Mouse (Mus musculus) brown adipose tissue, adult 24 weeks (tissue): Measurements from ENCODE around the gene Maff. TPM values are rescaled to one million over a fixed set of nuclear protein-coding genes. Genes with fewer than 3 reads are reported as not detected.

Experiments used
- H3K27ac ChIP-seq: fragments of 200-500 bp; replicated peaks from 2 replicates; pipeline ENCODE4 v1.5.1; 2012; ENCODE audit warnings: low read depth, mild to moderate bottlenecking, low read length
- H3K4me1 ChIP-seq: fragments of 200-500 bp; 2 replicates; pipeline ENCODE4 v1.6.1; 2012; ENCODE audit warnings: low read length, mixed read lengths; ENCODE audit not compliant: control insufficient read depth, insufficient read depth, insufficient read length
- H3K4me3 ChIP-seq: fragments of 200-500 bp; 2 replicates; pipeline ENCODE4 v1.5.1; 2012; ENCODE audit warnings: low read depth, mild to moderate bottlenecking, low read length, moderate library complexity; ENCODE audit not compliant: insufficient read depth
- polyA plus RNA-seq: library from polyadenylated mRNA; stranded (reverse); fragments of >200 nt; gene quantifications from 2 replicates; pipeline ENCODE4 v1.2.4, GENCODE M21; 2012; ENCODE audit not compliant: missing spikeins, insufficient read depth, insufficient read length

Gene Maff
- polyA plus RNA-seq, 1 experiment, result 11.4 TPM

DNA sequence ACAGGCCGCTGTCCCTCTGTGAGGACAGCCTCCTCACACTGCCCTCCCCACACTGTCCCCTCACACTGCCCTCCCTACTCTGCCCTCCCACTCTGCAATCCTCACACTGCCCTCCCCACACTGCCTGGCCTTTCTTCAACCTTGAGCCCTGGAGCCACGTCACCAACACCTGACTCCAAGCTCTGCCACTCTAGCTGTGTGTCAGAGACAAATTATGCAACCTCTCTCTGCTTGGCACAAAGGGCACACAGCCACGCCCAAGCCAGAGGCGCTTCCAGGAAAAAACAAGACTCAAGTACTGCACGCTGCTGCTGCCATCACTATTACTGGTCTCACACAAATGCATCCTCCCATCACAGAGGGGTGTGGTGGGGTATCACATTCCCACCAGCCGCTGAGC lies 44.0 kb downstream of the Maff start:
- Histone ChIP-seq H3K27ac (peak overlapping the region; percentile 85), H3K4me3 (no peak overlapping the region), H3K4me1 (peaks cover 72% of the 10 kb centered on the region)

DNA sequence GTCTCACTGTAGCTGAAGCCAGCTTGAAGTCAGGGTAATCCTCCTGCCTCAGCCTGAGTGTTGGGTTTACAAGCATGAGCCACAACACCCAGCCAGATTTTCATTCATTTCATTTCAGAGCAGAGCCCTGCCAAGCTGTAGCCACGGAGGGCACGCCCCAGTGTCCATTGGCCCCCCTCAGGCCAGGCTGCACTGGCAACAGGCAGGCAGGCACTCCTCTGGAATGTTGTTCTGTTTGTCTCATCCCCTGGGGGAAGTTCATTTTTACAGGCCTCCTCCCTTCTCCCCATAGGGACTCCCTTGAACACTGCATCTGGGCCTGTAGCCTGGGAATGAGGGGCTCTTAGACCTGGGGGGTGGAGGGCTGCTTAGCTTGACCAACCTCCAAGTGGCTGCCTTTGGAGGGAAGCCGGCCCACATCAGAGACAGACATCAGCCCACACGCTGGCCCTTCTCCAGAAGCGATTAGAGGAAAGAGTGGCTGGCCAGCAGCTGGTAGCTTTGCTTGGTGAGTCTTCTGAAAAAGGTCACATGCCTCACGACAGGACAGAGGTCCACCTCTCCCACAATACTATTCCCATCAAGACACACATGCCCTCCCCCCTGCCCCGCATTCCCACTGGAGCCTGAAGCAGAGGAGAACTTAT lies 45.1 kb downstream of the Maff start:
- peak overlapping the region; percentile 26 for H3K27ac ChIP-seq
- H3K4me3 ChIP-seq, result no peak overlapping the region
- H3K4me1 ChIP-seq, result peaks cover 72% of the 10 kb centered on the region

DNA sequence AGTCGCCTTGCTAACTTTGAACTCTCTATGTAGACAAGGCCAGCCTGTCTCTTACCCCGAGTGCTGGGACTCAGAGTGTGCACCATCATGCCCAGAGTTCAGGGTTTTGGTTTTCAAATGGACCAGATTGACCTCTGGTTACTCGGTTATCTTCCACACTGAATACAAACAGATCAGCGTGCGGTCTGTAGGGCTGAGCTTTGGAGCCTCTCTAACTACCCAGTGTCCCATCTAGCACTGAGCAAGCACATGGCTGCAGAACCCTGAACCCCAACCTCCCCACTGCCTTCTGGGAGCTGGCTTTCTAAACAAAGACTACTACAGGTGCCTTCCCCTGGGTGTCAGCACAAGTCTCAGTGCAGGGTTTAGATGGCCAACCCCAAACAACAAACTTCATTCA lies 46.1 kb downstream of the Maff start:
- H3K4me3 ChIP-seq, result no peak overlapping the region
- 0 out of 2 replicates have a peak overlapping the region, but pooled peaks have one; percentile 8 for H3K27ac ChIP-seq
- H3K4me1 ChIP-seq, result peaks cover 69% of the 10 kb centered on the region

DNA sequence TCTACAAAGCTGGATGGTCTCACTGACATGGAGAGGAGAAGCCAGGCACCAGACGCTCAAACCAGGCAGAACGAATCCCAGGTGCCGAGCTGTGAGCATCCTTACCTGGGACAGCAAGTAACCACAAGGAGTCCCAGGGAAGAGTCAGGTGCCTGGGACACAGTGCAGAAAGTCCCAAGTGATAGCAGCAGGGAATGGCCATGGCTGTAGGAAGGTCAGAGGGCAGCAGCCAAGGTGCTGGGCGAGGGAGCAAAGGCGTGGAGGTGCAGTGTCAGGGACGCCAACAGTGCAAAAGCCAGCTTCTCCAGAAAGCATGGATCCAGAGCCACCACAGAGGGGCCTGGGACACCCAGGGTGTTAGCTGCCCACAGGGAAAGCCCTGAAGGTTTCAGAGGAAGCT lies 46.7 kb downstream of the Maff start:
- Histone ChIP-seq H3K4me3 (no peak overlapping the region), H3K27ac (0 out of 2 replicates have a peak overlapping the region, but pooled peaks have one; percentile 8), H3K4me1 (peaks cover 64% of the 10 kb centered on the region)

DNA sequence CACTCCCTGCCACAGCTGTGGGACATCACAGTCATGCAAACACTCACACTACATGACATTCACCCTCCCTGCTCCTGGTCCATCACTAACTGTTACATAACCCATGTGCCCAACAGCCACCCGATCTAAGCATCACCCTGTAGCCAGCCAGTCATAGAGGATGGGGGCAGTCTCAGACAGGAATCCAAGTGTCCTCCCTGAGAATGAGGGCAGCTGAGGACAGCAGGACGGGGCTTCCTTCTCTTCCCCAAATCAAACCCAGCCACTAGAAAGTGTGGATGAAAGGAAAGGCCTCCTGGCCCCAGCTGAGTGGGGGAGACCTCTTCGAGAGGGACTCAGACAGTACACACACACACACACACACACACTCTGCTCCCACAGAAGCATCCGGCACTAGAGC lies 48.4 kb downstream of the Maff start:
- peaks cover 65% of the 10 kb centered on the region for H3K4me1 ChIP-seq
- H3K27ac ChIP-seq, result peak overlapping the region; percentile 98; the same call in 1 of the 2 replicates
- peak overlapping the region; percentile 74 for H3K4me3 ChIP-seq

DNA sequence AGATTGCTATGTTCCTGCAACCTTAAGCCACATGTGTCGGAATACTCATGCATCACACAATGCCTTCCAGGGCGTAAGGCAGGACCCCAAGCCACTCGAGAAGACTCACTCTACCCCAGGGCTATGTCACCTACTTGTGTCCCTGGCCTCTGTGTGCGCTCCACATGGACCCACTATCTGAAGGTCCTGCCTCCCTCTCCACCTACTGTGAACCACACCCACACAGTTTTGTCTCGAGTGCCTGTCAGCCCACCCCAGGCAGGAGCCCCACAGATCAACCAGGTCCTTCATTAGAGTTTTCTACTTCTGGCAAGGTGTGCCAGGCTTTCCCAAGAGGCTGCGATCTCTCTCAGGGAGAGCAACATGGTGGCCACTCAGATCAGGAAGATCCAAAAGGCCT lies 48.9 kb downstream of the Maff start:
- Histone ChIP-seq H3K4me3 (peak overlapping the region; percentile 74), H3K27ac (peak overlapping the region; percentile 98), H3K4me1 (peaks cover 65% of the 10 kb centered on the region)

DNA sequence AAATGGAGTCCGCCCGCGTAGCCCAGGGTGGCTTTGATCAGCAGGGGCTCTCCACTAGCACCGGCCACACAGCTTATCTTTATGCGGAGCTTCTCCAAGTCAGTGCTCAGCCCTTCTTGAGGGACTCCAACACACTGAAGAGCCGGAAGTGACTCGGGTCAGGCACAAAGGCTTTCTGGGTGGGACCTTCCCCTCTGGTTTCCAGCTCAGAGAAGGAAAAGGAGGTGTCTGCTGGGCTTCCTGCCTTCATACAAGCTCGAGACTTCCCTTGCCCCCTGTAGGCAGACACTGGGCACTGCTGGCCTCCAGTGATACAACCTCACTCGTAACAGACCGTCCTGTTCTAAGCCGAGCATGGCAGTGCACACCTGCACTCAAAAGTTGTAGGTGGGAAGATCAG lies 50.3 kb downstream of the Maff start:
- peak overlapping the region; percentile 98 for H3K27ac ChIP-seq
- peak overlapping the region; percentile 74 for H3K4me3 ChIP-seq
- peaks cover 63% of the 10 kb centered on the region for H3K4me1 ChIP-seq

DNA sequence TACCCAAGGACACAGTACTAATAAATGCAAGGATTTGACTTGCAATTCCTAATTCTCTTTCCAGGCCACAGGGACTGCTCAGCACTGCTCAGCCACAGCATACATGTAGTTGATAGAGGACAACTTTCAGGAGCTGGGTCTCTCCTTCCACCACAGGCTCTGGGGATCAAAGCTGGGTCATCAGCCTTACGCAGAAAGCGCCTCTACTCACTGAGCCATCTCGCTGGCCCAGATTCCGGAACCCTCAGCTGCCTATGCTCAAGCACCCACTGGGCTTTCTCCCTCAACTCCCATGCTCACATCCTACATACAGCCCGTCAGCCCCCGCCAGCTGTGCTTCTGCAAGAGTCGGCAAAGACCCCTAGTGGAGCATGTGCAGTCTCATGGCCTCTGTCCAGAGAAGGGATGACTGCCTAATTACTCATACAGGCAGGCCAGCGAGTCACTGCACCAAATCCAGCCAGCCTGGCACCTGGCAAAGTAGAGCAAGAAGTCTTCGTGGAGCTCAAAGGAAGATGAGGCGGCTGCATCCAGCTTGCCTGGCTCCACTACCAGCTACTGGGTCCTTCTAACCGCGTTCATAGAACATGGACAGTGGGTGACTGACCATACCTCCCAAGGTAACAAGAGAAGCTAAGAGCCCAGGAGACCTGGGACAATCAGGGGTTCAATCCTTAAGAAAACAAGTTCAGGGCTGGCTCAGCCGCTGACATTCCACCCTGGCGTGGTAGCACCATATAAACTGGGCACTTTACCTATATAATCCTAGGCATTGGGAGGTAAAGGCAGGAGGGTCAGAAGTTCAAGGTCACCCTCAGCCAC lies 53.0 kb downstream of the Maff start:
- peaks cover 47% of the 10 kb centered on the region for H3K4me1 ChIP-seq

DNA sequence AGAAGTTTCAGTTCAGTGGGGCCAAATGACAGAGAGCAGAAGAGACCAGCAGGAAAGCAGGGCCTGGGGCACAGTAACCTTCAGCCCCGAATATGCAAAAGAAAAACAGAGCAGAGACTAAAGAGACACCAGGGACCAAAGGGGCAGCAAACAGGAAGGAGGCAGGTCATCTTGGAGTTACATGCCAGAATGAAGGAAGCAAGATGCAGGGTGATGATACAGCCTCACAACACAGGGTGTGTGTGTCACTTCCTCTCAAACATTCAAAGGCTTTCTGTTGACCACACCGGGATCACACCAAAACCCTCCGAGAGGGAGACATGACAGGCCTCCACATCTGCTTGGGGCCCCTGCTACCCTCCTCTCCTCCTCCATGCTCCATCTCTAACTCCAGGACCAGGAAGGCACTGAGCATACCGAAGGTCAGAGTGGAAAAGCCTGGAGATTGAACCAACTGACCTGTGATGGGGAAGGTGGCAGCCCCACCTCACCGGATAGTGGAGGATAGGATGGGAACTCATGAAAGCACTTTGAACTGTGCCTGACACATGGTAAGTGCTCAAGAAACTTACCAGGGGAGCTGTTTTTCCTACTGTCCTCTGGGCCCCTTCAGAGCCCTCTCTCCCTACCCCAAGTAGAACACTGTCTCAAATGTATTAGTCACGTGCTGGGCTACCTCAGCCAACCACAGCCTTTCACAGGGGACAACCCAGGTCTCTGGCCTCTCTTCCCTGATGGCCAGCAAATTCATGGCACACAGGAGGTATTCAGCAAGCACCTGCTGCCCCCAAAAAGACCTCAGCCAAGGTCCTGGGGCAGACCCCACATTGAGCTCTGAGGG lies 53.9 kb downstream of the Maff start:
- Histone ChIP-seq H3K4me1 (peaks cover 42% of the 10 kb centered on the region), H3K4me3 (peak overlapping the region; percentile 43), H3K27ac (peak overlapping the region; percentile 89)

More for the DNA sequence above, 53.0 kb downstream of the Maff start:
- peak overlapping the region; percentile 89 for H3K27ac ChIP-seq
- peak overlapping the region; percentile 43 for H3K4me3 ChIP-seq

DNA sequence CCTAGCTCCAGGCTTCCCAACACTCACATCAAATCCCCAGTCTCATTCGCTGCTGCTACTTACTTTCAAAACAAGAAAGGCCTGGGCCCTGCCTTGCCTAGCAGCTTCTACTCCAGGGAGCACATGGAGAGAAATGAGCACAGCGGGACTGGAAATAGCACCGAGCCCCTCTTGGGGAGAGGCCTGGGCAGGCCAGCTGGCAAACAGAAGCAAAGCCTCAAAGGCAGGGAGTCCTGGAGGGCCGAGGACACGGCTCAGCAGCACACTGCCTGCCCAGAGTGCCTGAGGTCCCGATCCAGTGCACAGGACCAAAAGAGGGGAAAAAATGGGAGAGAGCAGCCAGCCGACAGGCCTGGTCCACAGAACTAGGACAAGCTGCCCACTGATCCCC lies 54.5 kb downstream of the Maff start:
- Histone ChIP-seq H3K27ac (peak overlapping the region; percentile 89), H3K4me3 (peak overlapping the region; percentile 43)

DNA sequence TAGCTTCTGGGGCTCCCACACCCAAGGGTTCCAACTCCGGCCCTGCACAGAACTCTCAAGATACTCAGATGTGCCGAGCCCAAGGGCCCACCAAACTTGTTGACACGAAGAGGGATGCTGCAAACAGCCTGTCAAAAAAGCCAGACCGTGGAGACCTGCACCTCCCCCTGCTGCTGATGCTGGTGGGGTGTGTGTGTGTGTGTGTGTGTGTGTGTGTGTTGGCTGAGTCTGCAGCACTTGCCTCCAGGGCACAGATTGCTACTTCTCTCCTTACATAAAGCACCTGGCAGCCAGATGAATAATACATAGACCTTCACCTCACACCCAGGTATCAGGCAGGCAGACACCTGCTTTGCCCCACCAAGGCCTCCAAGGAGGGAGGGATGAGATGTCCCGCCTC lies 55.8 kb downstream of the Maff start:
- H3K4me1 ChIP-seq, result peaks cover 41% of the 10 kb centered on the region
- no peak overlapping the region; the same call in 1 of the 2 replicates for H3K27ac ChIP-seq
- H3K4me3 ChIP-seq, result peak overlapping the region; percentile 94

More for the DNA sequence above, 54.5 kb downstream of the Maff start:
- peaks cover 41% of the 10 kb centered on the region for H3K4me1 ChIP-seq

DNA sequence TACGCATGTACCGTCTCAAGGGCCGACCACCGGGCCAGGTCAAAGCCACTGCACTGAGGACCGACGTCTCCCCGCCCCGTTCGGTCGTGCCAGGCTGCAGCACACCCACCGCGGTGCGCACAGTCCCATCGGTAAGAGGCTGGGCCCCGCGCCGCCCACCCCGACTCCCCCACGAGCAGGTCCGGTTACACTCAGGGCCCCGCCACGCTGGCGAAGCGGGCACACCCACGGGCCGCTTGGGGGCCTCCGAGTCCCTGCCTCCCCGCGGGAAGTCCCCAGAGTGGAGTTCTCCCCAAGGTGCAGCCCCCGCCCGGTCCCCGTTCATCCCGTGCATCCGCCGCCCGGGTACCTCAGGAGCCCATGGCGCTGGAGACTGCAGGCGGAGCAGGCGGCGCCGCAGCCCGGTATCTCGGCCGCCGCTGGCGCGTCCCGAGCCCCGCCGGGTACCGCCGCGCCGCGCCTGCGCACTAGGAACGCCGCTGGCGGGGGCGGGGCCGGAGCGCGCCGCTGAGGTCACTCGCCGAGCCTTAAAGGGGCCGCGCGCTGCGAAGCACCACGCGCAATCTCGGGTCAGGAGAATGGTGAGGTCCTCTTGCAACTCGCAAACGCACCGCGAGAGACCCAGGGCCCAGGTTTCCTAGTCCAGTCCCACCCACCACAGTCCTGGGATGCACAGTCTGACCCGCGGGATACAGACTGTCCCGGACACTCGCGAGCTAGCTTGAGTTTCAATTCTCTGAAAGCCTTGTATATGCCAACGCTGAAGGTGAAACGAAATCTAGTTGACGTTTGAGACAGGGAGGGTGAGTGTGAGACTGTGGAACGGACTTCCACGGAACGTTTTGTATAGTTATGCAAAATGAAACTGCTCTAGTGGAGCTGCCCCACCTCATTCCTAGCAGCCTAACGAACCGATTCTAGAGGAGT lies 56.7 kb downstream of the Maff start, which contains the start of gene Tmem184b:
TSS of gene Tmem184b (minus strand) at position 734 of the 927 bp plus-strand sequence.
- Histone ChIP-seq H3K4me1 (peaks cover 37% of the 10 kb centered on the region), H3K4me3 (peak within 1 kb of the TSS; percentile 94)

DNA sequence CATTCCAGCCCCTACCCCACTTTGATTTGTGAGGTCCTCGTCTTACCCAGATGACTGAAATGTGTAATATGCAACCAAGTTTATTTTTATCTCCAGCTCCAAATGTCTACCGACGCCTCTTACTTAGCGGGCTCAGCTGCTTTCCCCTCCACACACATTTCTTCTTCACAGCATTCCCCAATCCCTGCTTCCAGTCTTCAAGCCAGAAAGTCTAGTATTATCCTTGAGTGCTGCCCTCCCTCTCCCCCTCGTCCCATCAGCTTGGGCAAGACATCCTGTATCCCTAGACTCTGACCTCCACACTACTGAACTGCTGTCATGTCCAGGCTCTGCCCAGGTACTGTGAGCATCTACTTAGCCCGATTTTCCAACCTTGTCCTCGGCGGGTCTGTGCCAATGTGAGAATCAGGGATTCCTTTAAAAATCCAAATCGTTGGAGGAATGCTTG lies 57.4 kb downstream of the Maff start:
- H3K4me1 ChIP-seq, result peaks cover 31% of the 10 kb centered on the region

More for the DNA sequence above, 56.7 kb downstream of the Maff start, which contains the start of gene Tmem184b:
- peak within 1 kb of the TSS; percentile 93 for H3K27ac ChIP-seq

DNA sequence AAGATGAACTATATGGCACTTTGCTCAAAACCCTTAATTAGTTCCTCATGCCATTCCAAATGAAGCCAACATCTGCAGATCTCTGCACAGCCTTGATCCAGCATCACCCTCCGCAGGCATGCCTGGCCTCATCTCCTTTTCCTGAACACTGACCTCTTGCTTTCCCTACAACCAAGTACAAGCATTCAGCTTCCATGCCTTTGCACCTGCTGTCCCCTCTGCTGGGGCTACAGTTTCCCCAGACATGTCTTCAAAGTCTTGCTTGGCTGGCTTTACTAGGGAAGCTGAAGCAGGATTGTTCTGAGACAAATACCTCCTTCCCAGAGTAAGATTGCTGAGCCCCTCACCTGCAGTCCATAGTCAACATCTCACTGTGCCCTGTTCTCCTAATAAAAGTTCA lies 57.9 kb downstream of the Maff start:
- Histone ChIP-seq H3K27ac (no peak overlapping the region), H3K4me1 (peaks cover 27% of the 10 kb centered on the region), H3K4me3 (no peak overlapping the region)

More for the DNA sequence above, 57.4 kb downstream of the Maff start:
- H3K27ac ChIP-seq, result peak overlapping the region; percentile 93
- peak overlapping the region; percentile 94 for H3K4me3 ChIP-seq
